Mouse (Mus musculus): ENCODE measurements around the gene Snrpb2. TPM values are rescaled to one million over a fixed set of nuclear protein-coding genes. Genes with fewer than 3 reads are reported as not detected.

Gene Snrpb2
- polyA plus RNA-seq (2014; fragmentation: Nextera tagmentation; extraction: Ambion mirVana), result 85.1 TPM in 2 replicates

- peaks cover 10% of the 10 kb centered on the region; the same call in 1 of the 2 replicates for H3K36me3 ChIP-seq (ENCODE audit: control insufficient read depth, insufficient read depth, low read length)
- no peak within 1 kb of the TSS for H3K27ac ChIP-seq (ENCODE audit: low read length)
- ATAC-seq (ENCODE audit: insufficient number of reproducible peaks, insufficient read depth, low FRiP score, low read depth), result peak; percentile 93
- H3K4me1 ChIP-seq (ENCODE audit: control insufficient read depth, insufficient read depth, low read length), result peaks cover 4% of the 10 kb centered on the region; the same call in 1 of the 2 replicates
- WGBS, result under 1% methylated on average over 55 of the region's 55 CpGs
- H3K4me3 ChIP-seq (ENCODE audit: low read depth, low read length), result peak within 1 kb of the TSS; percentile 72
- peak within 1 kb of the TSS; percentile 73 for H3K9ac ChIP-seq (replicated peaks; ENCODE audit: low read depth, low read length)
- H3K9me3 ChIP-seq (ENCODE audit: control insufficient read depth, low read depth, low read length), result no peaks in the 10 kb centered on the region
- peak within 1 kb of the TSS; percentile 66 for H3K4me2 ChIP-seq (replicated peaks; ENCODE audit: low read depth, low read length)
- H3K27me3 ChIP-seq (ENCODE audit: control insufficient read depth, insufficient read depth, low read length), result no peaks in the 10 kb centered on the region
Observed at GRCm38 (mm10) chr2:143062812-143063792, at the start of gene Snrpb2. Snrpb2 (plus strand) TSS chr2:143063039.

GRCm38 (mm10) chr2:143013057-143013456, 49.8 kb upstream of the Snrpb2 start:
- no peaks in the 10 kb centered on the region for H3K4me1 ChIP-seq (ENCODE audit: control insufficient read depth, insufficient read depth, low read length)
- H3K9me3 ChIP-seq (ENCODE audit: control insufficient read depth, low read depth, low read length), result no peaks in the 10 kb centered on the region
- H3K4me3 ChIP-seq (ENCODE audit: low read depth, low read length), result no peak overlapping the region
- H3K27me3 ChIP-seq (ENCODE audit: control insufficient read depth, insufficient read depth, low read length), result no peaks in the 10 kb centered on the region
- WGBS, result 82% methylated on average over 5 of the region's 5 CpGs
- no peaks in the 10 kb centered on the region for H3K36me3 ChIP-seq (ENCODE audit: control insufficient read depth, insufficient read depth, low read length)
- ATAC-seq (ENCODE audit: insufficient number of reproducible peaks, insufficient read depth, low FRiP score, low read depth), result no peak
- no peak overlapping the region for H3K4me2 ChIP-seq (replicated peaks; ENCODE audit: low read depth, low read length)
- no peak overlapping the region for H3K27ac ChIP-seq (ENCODE audit: low read length)
- H3K9ac ChIP-seq (replicated peaks; ENCODE audit: low read depth, low read length), result no peak overlapping the region

- no peak for ATAC-seq (ENCODE audit: insufficient number of reproducible peaks, insufficient read depth, low FRiP score, low read depth)
- H3K4me3 ChIP-seq (ENCODE audit: low read depth, low read length), result no peak overlapping the region
- 95% methylated on average over 8 of the region's 8 CpGs for WGBS
- no peak overlapping the region for H3K4me2 ChIP-seq (replicated peaks; ENCODE audit: low read depth, low read length)
- H3K9ac ChIP-seq (replicated peaks; ENCODE audit: low read depth, low read length), result no peak overlapping the region
- no peaks in the 10 kb centered on the region for H3K27me3 ChIP-seq (ENCODE audit: control insufficient read depth, insufficient read depth, low read length)
- H3K27ac ChIP-seq (ENCODE audit: low read length), result no peak overlapping the region
- H3K9me3 ChIP-seq (ENCODE audit: control insufficient read depth, low read depth, low read length), result no peaks in the 10 kb centered on the region
- H3K4me1 ChIP-seq (ENCODE audit: control insufficient read depth, insufficient read depth, low read length), result no peaks in the 10 kb centered on the region
- no peaks in the 10 kb centered on the region for H3K36me3 ChIP-seq (ENCODE audit: control insufficient read depth, insufficient read depth, low read length)
Observed at GRCm38 (mm10) chr2:143018084-143018483, 44.8 kb upstream of the Snrpb2 start.

- Histone ChIP-seq H3K27ac (ENCODE audit: low read length) (no peak overlapping the region), H3K9me3 (ENCODE audit: control insufficient read depth, low read depth, low read length) (no peaks in the 10 kb centered on the region), H3K9ac (replicated peaks; ENCODE audit: low read depth, low read length) (no peak overlapping the region), H3K4me3 (ENCODE audit: low read depth, low read length) (no peak overlapping the region), H3K36me3 (ENCODE audit: control insufficient read depth, insufficient read depth, low read length) (no peaks in the 10 kb centered on the region), H3K27me3 (ENCODE audit: control insufficient read depth, insufficient read depth, low read length) (no peaks in the 10 kb centered on the region), H3K4me1 (ENCODE audit: control insufficient read depth, insufficient read depth, low read length) (no peaks in the 10 kb centered on the region), H3K4me2 (replicated peaks; ENCODE audit: low read depth, low read length) (no peak overlapping the region)
- 25% methylated on average over 5 of the region's 5 CpGs for WGBS
- no peak for ATAC-seq (ENCODE audit: insufficient number of reproducible peaks, insufficient read depth, low FRiP score, low read depth)
Observed at GRCm38 (mm10) chr2:143018591-143019130, 44.2 kb upstream of the Snrpb2 start.

GRCm38 (mm10) chr2:143019727-143020126, 43.1 kb upstream of the Snrpb2 start:
- Histone ChIP-seq H3K4me2 (replicated peaks; ENCODE audit: low read depth, low read length) (no peak overlapping the region), H3K36me3 (ENCODE audit: control insufficient read depth, insufficient read depth, low read length) (no peaks in the 10 kb centered on the region), H3K9ac (replicated peaks; ENCODE audit: low read depth, low read length) (no peak overlapping the region), H3K27me3 (ENCODE audit: control insufficient read depth, insufficient read depth, low read length) (no peaks in the 10 kb centered on the region), H3K9me3 (ENCODE audit: control insufficient read depth, low read depth, low read length) (no peaks in the 10 kb centered on the region), H3K4me1 (ENCODE audit: control insufficient read depth, insufficient read depth, low read length) (no peaks in the 10 kb centered on the region), H3K27ac (ENCODE audit: low read length) (no peak overlapping the region), H3K4me3 (ENCODE audit: low read depth, low read length) (no peak overlapping the region)
- 23% methylated on average over 2 of the region's 2 CpGs for WGBS
- peak; percentile 61; the same call in 1 of the 2 replicates for ATAC-seq (ENCODE audit: insufficient number of reproducible peaks, insufficient read depth, low FRiP score, low read depth)

- Histone ChIP-seq H3K9ac (replicated peaks; ENCODE audit: low read depth, low read length) (no peak overlapping the region), H3K4me1 (ENCODE audit: control insufficient read depth, insufficient read depth, low read length) (no peaks in the 10 kb centered on the region), H3K9me3 (ENCODE audit: control insufficient read depth, low read depth, low read length) (no peaks in the 10 kb centered on the region), H3K27ac (ENCODE audit: low read length) (no peak overlapping the region), H3K4me2 (replicated peaks; ENCODE audit: low read depth, low read length) (no peak overlapping the region), H3K27me3 (ENCODE audit: control insufficient read depth, insufficient read depth, low read length) (no peaks in the 10 kb centered on the region), H3K36me3 (ENCODE audit: control insufficient read depth, insufficient read depth, low read length) (no peaks in the 10 kb centered on the region), H3K4me3 (ENCODE audit: low read depth, low read length) (no peak overlapping the region)
- WGBS, result 85% methylated on average over 2 of the region's 2 CpGs
- ATAC-seq (ENCODE audit: insufficient number of reproducible peaks, insufficient read depth, low FRiP score, low read depth), result no peak
Observed at GRCm38 (mm10) chr2:143023331-143023730, 39.5 kb upstream of the Snrpb2 start.

- no peak overlapping the region for H3K27ac ChIP-seq (ENCODE audit: low read length)
- H3K36me3 ChIP-seq (ENCODE audit: control insufficient read depth, insufficient read depth, low read length), result no peaks in the 10 kb centered on the region
- no peak overlapping the region for H3K4me3 ChIP-seq (ENCODE audit: low read depth, low read length)
- H3K4me1 ChIP-seq (ENCODE audit: control insufficient read depth, insufficient read depth, low read length), result no peaks in the 10 kb centered on the region
- no peak for ATAC-seq (ENCODE audit: insufficient number of reproducible peaks, insufficient read depth, low FRiP score, low read depth)
- 77% methylated on average over 4 of the region's 4 CpGs for WGBS
- H3K9ac ChIP-seq (replicated peaks; ENCODE audit: low read depth, low read length), result no peak overlapping the region
- no peak overlapping the region for H3K4me2 ChIP-seq (replicated peaks; ENCODE audit: low read depth, low read length)
- no peaks in the 10 kb centered on the region for H3K27me3 ChIP-seq (ENCODE audit: control insufficient read depth, insufficient read depth, low read length)
- no peaks in the 10 kb centered on the region for H3K9me3 ChIP-seq (ENCODE audit: control insufficient read depth, low read depth, low read length)
Observed at GRCm38 (mm10) chr2:143024226-143024625, 38.6 kb upstream of the Snrpb2 start.

- H3K27me3 ChIP-seq (ENCODE audit: control insufficient read depth, insufficient read depth, low read length), result no peaks in the 10 kb centered on the region
Observed at GRCm38 (mm10) chr2:143031283-143031682, 31.6 kb upstream of the Snrpb2 start.

More at GRCm38 (mm10) chr2:143031283-143031682, 31.6 kb upstream of the Snrpb2 start:
- Histone ChIP-seq H3K36me3 (ENCODE audit: control insufficient read depth, insufficient read depth, low read length) (no peaks in the 10 kb centered on the region), H3K9ac (replicated peaks; ENCODE audit: low read depth, low read length) (no peak overlapping the region), H3K4me3 (ENCODE audit: low read depth, low read length) (no peak overlapping the region), H3K4me1 (ENCODE audit: control insufficient read depth, insufficient read depth, low read length) (no peaks in the 10 kb centered on the region; the same call in 1 of the 2 replicates), H3K4me2 (replicated peaks; ENCODE audit: low read depth, low read length) (no peak overlapping the region), H3K9me3 (ENCODE audit: control insufficient read depth, low read depth, low read length) (no peaks in the 10 kb centered on the region), H3K27ac (ENCODE audit: low read length) (no peak overlapping the region)
- WGBS, result 85% methylated on average over 1 of the region's 1 CpGs
- ATAC-seq (ENCODE audit: insufficient number of reproducible peaks, insufficient read depth, low FRiP score, low read depth), result no peak
